Mouse (Mus musculus) adrenal gland, adult 18-20 months (tissue): Measurements from ENCODE around the gene St6galnac3. TPM values are rescaled to one million over a fixed set of nuclear protein-coding genes. Genes with fewer than 3 reads are reported as not detected.
"Not testable (repeated sequence)": the region's sequence is repeated elsewhere in the genome, so short reads cannot be mapped to it uniquely, and the experiment has no call there.

Source experiments
- DNase-seq, 2 experiments: peaks; one replicate each; pipeline ENCODE4 v3.0.0; 2021 to 2022; ENCODE audit warnings: low spot score in 2 of 2
- total RNA-seq, 2 experiments: library from RNA; stranded (reverse); gene quantifications; 1 replicate in 1 of 2; 2 replicates in 1 of 2; pipeline ENCODE4 v1.2.3; 2021

Gene St6galnac3
- total RNA-seq, 2 experiments from 2014 or later: 11.2 to 14.8 TPM

GRCm38 (mm10) chr3:153421060-153421917, 303.7 kb downstream of the St6galnac3 start:
- peak in 1 of 2 experiments; percentile 22 for DNase-seq

GRCm38 (mm10) chr3:153419331-153419730, 305.6 kb downstream of the St6galnac3 start:
- DNase-seq: no peak

DNA sequence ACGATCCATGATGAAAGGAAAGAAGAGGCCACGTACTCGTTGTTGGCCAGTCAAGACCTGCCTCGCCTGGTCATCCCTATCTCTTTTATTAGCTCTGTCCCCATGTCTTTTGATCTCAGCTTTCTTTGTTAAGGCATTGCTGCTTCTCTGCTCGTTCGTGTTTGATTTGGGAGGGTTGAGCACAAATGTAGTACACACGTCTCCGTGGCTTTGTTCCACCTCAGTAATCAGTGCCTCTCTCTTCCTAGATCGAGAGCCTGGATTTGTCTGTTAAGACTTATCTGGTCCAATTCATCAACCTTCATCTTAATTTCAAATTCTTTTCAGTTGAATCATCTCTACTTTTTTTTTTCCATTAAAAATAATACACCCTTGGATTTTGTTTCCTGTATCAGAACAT, 308.0 kb downstream of the St6galnac3 start:
- DNase-seq: no peak

DNA sequence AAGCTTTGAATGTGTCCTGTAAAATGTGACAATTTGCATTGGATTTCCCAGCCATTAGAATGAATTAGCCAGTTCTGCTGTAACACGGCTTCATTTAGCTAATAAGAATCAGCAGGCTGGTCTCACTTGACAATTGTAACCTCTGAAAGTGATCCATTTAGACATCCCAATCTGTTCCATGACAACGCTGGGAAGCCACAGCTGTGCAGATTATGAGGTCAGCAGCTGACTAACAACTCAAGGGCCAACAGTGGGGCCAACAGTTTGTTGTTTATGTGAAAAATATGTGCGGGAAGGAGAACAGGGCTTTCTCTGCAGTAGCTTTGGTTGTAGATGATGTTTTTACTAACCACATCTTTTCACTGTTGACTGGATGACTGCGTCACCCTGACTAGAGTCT, 308.6 kb downstream of the St6galnac3 start:
- no peak for DNase-seq

GRCm38 (mm10) chr3:153414132-153414531, 310.8 kb downstream of the St6galnac3 start:
- peak in 1 of 2 experiments; percentile 21 for DNase-seq

GRCm38 (mm10) chr3:153409286-153409685, 315.7 kb downstream of the St6galnac3 start:
- DNase-seq: no peak

DNA sequence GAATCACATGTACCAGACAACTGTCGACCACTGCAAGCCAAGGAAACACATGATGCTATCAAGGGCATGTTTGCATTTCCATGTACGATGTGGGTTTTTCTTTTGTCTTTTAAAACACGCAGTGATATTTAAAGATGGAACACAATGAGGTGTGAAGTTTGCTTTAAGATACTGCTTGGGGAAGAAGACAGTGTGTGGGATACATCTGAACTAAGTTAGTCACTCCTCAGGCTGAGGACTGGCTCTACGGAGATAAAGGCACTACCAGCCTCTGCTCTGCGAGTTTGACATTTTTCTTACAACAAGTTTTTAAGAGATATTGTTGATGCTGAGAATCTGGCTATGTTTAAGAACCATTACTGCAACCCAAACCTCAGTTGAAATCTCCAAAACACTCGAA, 316.6 kb downstream of the St6galnac3 start:
- DNase-seq: no peak

DNA sequence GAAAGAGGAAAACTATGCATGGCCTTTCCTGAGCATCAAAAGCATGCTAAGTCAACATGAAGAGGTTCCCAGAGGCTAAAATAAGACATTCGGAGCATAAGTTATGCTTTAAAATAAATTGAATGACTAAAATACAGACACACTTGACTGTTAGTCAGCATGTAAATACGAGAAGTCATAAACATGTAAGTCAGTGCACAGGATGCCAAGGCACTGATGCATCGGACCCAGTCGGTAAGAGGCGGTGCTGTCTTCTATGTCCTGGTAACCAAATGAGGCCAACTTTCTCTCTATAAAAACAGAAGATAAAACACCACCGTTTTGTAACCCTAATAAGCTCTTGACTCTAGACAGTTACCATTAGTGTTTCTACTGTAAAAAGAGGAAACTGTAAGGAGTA, 317.3 kb downstream of the St6galnac3 start:
- no peak for DNase-seq

DNA sequence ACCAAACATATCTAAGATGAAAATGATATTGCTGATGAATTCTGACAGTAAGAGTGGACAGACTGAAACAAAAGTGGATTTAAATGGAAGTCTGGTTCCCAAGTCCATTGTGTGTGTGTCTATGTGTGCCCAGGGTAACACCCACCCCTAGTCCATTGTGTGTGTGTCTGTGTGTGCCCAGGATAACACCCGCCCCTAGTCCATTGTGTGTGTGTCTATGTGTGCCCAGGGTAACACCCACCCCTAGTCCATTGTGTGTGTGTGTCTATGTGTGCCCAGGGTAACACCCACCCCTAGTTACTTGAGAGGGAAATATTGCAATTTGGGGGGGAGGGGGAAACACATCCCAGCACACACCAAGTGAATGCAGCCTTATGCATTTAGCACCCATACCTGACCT, 318.1 kb downstream of the St6galnac3 start:
- no peak for DNase-seq

GRCm38 (mm10) chr3:153406220-153406619, 318.8 kb downstream of the St6galnac3 start:
- no peak for DNase-seq

GRCm38 (mm10) chr3:153405643-153406042, 319.3 kb downstream of the St6galnac3 start:
- no peak for DNase-seq

GRCm38 (mm10) chr3:153400259-153400658, 324.7 kb downstream of the St6galnac3 start:
- no peak for DNase-seq

GRCm38 (mm10) chr3:153399574-153399973, 325.4 kb downstream of the St6galnac3 start:
- no peak for DNase-seq

GRCm38 (mm10) chr3:153397726-153398125, 327.2 kb downstream of the St6galnac3 start:
- no peak for DNase-seq

- DNase-seq: no peak
Measured at GRCm38 (mm10) chr3:153396375-153397068, 328.5 kb downstream of the St6galnac3 start.

DNA sequence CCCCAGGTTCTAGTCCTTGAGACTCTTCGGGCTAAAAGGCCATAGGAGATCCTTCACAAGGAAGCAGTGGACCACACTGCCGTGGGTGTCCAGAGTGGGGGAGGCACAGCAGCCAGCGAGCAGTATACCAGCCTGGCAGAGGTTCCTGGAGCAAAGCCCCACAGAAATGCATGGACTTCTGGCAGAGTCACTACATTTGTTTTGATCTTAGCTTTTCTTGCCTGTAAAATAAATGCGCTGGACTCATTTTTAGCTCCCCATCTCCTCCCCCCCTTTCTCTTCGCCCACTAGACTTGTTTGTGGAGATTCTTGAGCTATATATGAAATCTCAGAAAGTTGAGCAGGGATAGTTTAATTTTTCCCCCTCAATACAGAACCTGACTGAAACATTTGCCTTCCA, 329.6 kb downstream of the St6galnac3 start:
- no peak for DNase-seq

- DNase-seq: no peak
Measured at GRCm38 (mm10) chr3:153394751-153395150, 330.2 kb downstream of the St6galnac3 start.

DNA sequence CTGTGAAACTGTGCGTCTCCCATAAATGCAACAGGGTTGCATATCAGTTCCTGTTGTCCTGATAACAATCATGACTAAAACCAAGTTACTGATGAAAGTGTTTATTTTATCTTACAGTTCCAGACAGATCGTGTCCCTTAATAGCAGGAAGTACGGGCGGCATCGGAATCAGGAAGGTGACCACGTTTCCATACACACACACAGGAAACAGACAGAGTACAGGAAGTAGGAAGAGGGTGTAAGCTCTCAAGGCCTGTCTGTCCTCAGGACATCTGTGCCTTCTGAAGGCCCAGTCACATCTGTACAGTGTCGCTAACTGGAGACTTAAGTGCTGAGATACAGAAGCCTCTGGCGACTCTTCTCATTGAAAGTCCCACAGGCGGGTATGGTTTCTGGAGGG, 330.8 kb downstream of the St6galnac3 start:
- no peak for DNase-seq

- not testable (repeated sequence) for DNase-seq
Measured at GRCm38 (mm10) chr3:153391451-153391850, 333.5 kb downstream of the St6galnac3 start.

- DNase-seq: not testable (repeated sequence)
Measured at GRCm38 (mm10) chr3:153384651-153385050, 340.3 kb downstream of the St6galnac3 start.

DNA sequence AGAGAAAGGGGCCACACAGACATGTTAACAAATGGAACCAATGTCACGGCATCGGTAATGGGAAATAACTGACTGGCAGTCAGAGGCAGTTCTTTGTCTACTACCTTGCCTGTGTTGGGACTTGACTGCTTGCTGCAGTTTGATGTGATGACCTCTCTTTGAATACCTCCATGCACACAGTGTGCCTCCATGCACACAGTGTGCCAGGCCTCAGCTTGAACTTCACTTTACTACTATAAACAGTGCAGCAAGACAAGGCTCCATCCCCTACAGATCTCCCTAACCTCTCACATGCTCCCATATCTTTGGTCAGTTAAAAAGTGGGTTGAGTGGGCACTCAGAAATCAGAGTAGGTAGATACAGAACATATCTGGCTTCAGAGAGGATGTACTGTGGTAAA, 341.3 kb downstream of the St6galnac3 start:
- no peak for DNase-seq

DNA sequence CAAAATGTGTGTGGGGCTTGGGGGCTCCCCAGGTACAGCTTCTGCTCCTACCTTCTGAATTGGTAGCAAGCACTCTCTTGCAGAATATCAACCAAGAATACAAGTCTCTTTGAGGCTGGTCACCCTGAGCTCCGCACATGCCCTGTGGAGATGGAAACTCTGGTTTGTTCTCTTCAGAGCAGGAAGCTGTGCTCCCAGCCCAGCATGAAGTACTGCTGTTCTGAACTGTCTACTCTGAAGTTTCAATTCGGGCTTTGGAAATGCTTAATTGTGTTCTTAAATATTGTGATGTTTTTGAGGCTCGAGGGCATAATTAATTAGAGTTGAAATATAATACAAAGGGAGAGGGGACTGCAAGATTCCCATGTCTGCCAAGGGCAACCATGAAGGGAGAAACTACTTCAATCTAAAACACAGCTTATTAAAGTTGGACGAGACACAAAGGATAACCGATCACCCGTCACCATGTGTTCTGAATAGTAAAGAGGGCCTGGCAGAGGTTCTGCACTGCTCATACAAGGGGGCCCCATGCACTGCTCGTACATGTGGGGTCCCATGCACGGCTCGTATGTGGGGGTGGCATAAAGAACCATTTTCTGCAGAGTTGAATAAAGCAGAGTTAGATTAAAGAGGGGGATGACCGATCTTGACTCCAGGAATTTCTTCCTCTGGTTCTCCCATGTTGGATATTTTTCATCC, 359.8 kb downstream of the St6galnac3 start:
- no peak for DNase-seq
